Mouse (Mus musculus) stomach, postnatal 0 days (tissue): ENCODE results near the gene Kcna2.

Experiments
- CTCF ChIP-seq: IDR thresholded peaks from 2 replicates; pipeline ENCODE4 v1.5.1; 2016; ENCODE audit warnings: antibody characterized with exemption, low read depth, mild to moderate bottlenecking, moderate library complexity
- EP300 ChIP-seq: optimal IDR thresholded peaks from 2 replicates; pipeline ENCODE3; 2016; ENCODE audit warnings: antibody characterized with exemption

- TF ChIP-seq CTCF (no peak), EP300 (no peak)
Observed at GRCm38 (mm10) chr3:107080803-107081202, 20.1 kb upstream of the Kcna2 start.
